Mouse (Mus musculus) ES-E14 (cell line): Measurements from ENCODE around the gene Ttc5.

ENCODE experiments used
- CHD2 ChIP-seq: IDR thresholded peaks from 2 replicates; pipeline ENCODE4 v1.6.1; 2014; ENCODE audit warnings: mild to moderate bottlenecking, low read depth, low read length, inconsistent platforms
- MAFK ChIP-seq: IDR thresholded peaks from 2 replicates; pipeline ENCODE4 v1.6.1; 2014; ENCODE audit warnings: mild to moderate bottlenecking, low read depth, low read length, inconsistent platforms; ENCODE audit not compliant: insufficient read depth
- ZC3H11A ChIP-seq: IDR thresholded peaks from 2 replicates; pipeline ENCODE4 v1.6.1; 2012; ENCODE audit warnings: low read depth, mild to moderate bottlenecking, inconsistent platforms, low read length, borderline replicate concordance

DNA sequence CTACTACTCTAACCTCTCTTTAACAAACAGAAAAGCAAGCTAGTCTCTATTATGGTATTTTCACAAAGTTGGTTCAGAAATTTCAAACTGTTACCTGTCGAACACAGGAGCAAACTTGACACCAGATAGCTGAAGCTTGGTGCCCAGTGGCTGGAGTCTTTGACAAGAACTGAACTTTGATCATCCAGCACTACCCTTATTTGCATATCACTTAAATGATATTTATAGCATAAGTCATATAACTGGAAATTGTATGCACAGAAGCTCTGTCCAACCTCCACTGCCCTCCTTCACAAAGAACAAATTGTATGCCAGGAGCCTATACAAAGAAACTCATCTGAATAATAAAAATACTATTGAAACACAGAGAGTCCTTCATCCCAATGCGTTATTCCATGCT, 43.7 kb downstream of the Ttc5 start:
- TF ChIP-seq MAFK (no peak), ZC3H11A (no peak), CHD2 (no peak)
